Mouse (Mus musculus) cortical plate, adult 2 months (tissue): ENCODE measurements at regions not wholly inside any gene's neighbourhood (a gene's known extent, or its start where the extent isn't known, plus 50 kb on each side); places are given as distances from the start of the nearest gene placed in this dataset.

Experiments used
- CTCF ChIP-seq: fragments of 200-500 bp; IDR thresholded peaks from 2 replicates; pipeline ENCODE4 v1.5.1; 2011; ENCODE audit warnings: mild to moderate bottlenecking, control low read depth, low read length; ENCODE audit not compliant: insufficient read depth; ENCODE audit errors: extremely low read depth
- POLR2A ChIP-seq: fragments of 200-500 bp; IDR thresholded peaks from 2 replicates; pipeline ENCODE4 v1.6.1; 2011; ENCODE audit warnings: mild to moderate bottlenecking, low read length, control low read depth; ENCODE audit not compliant: insufficient read depth; ENCODE audit errors: extremely low read depth

DNA sequence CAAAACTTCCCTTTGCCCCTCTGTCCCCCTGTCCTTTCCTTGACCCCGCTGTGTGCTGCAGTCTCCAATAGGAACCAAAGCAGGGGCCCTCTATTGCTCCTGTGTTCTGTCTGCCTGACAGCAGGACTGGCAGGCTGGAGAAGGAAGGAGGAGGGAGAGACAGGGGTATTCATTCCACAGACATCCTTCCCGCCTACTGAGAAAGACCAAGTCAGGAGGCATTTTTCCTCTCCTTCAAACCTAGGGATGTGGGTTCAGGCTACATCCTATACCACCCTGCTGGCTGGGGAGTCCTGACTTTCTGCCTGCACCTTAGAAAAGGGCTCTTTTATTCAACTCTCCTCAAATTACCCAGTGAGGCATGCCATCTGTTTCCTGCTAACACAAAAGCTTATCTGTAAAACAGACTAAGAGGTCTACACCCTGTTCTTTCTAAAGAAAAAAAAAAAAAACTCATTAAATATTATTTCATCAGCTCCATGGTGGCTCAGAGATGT, 270.9 kb upstream of the Gpc5 start:
- TF ChIP-seq CTCF (no peak), POLR2A (no peak)
